Mouse (Mus musculus) heart, embryonic 15.5 days (tissue): ENCODE results near the gene Zfp804a. TPM values are rescaled to one million over a fixed set of nuclear protein-coding genes. Genes with fewer than 3 reads are reported as not detected.

Experiments
- ATAC-seq: fragments of 200-750 bp; cut with Nextera tagmentation; replicated peaks from 2 replicates; pipeline ENCODE4 v1.8.0; 2017; ENCODE audit warnings: low read depth, moderate TSS enrichment; ENCODE audit not compliant: insufficient number of reproducible peaks, insufficient read depth, low FRiP score
- H3K27ac ChIP-seq: fragments of 300-500 bp; sonication (generic); 2 replicates; pipeline ENCODE4 v1.5.1; 2015; ENCODE audit warnings: mild to moderate bottlenecking, inconsistent platforms
- H3K27me3 ChIP-seq: fragments of 300-500 bp; sonication (generic); 2 replicates; pipeline ENCODE4 v1.6.1; 2015; ENCODE audit warnings: inconsistent platforms
- H3K36me3 ChIP-seq: fragments of 300-500 bp; sonication (generic); 2 replicates; pipeline ENCODE4 v1.6.1; 2015; ENCODE audit warnings: mild to moderate bottlenecking, inconsistent platforms
- H3K4me1 ChIP-seq: fragments of 300-500 bp; sonication (generic); replicated peaks from 2 replicates; pipeline ENCODE4 v1.6.1; 2015; ENCODE audit warnings: inconsistent platforms
- H3K4me2 ChIP-seq: fragments of 300-500 bp; sonication (generic); 2 replicates; pipeline ENCODE4 v1.6.1; 2015; ENCODE audit warnings: inconsistent platforms, mild to moderate bottlenecking, moderate library complexity
- H3K4me3 ChIP-seq: fragments of 300-500 bp; sonication (generic); 2 replicates; pipeline ENCODE4 v1.5.1; 2015; ENCODE audit warnings: mild to moderate bottlenecking, inconsistent platforms
- H3K9ac ChIP-seq: fragments of 300-500 bp; sonication (generic); 2 replicates; pipeline ENCODE4 v1.6.1; 2015; ENCODE audit warnings: mild to moderate bottlenecking, inconsistent platforms
- H3K9me3 ChIP-seq: fragments of 300-500 bp; sonication (generic); replicated peaks from 2 replicates; pipeline ENCODE4 v1.6.1; 2016; ENCODE audit warnings: inconsistent platforms
- WGBS: fragments of 180-500 bp; shearing (Covaris S2); methylation state at CpG from one replicate; pipeline ENCODE4 v1.1.7; 2015; ENCODE audit warnings: mixed read lengths; 5-methylcytosine and 5-hydroxymethylcytosine counted together
- polyA plus RNA-seq: library from polyadenylated mRNA; unstranded; fragments of >200 nt; fragmentation: Nextera tagmentation; extraction: Ambion mirVana; gene quantifications from 2 replicates; pipeline ENCODE4 v1.2.1, GENCODE M21; 2015

The Zfp804a gene
- polyA plus RNA-seq, 1 experiment from 2014 or later: 0.15 TPM

GRCm38 (mm10) chr2:82282591-82283269 is 229.7 kb downstream of the Zfp804a start:
- no peaks in the 10 kb centered on the region for H3K4me1 ChIP-seq
- H3K9me3 ChIP-seq: no peaks in the 10 kb centered on the region
- no peak overlapping the region for H3K4me3 ChIP-seq
- H3K36me3 ChIP-seq: no peaks in the 10 kb centered on the region
- H3K4me2 ChIP-seq: no peak overlapping the region
- no peak overlapping the region for H3K27ac ChIP-seq
- ATAC-seq: no peak
- no peaks in the 10 kb centered on the region for H3K27me3 ChIP-seq
- no peak overlapping the region for H3K9ac ChIP-seq
- 62% methylated on average over 2 of the region's 2 CpGs for WGBS

GRCm38 (mm10) chr2:82294932-82295493 is 242.0 kb downstream of the Zfp804a start:
- Histone ChIP-seq H3K4me2 (no peak overlapping the region), H3K27me3 (no peaks in the 10 kb centered on the region), H3K36me3 (no peaks in the 10 kb centered on the region), H3K9ac (no peak overlapping the region), H3K4me1 (no peaks in the 10 kb centered on the region), H3K9me3 (no peaks in the 10 kb centered on the region), H3K4me3 (no peak overlapping the region), H3K27ac (no peak overlapping the region)
- WGBS: 66% methylated on average over 2 of the region's 2 CpGs
- ATAC-seq: no peak
